Mouse (Mus musculus) mouse embryonic stem cell (cell line): ENCODE measurements around the gene Ddx42.
"Not testable (repeated sequence)": the region's sequence is repeated elsewhere in the genome, so short reads cannot be mapped to it uniquely, and the experiment has no call there.

Source experiments
- in situ Hi-C, 2 experiments: fragments of 300-500 bp; cut with MboI; formaldehyde crosslinking; loops; 1 replicate in 1 of 2; 3 replicates in 1 of 2; pipeline ENCODE4 v1.14.3; 2019 to 2020; ENCODE audit warnings: low sequenced_read_pairs in 2 of 2, low pct_unique_long_range_greater_than_20kb in 1 of 2, mixed read lengths in 1 of 2; ENCODE audit not compliant: unreplicated experiment in 1 of 2

Ddx42 gene

DNA sequence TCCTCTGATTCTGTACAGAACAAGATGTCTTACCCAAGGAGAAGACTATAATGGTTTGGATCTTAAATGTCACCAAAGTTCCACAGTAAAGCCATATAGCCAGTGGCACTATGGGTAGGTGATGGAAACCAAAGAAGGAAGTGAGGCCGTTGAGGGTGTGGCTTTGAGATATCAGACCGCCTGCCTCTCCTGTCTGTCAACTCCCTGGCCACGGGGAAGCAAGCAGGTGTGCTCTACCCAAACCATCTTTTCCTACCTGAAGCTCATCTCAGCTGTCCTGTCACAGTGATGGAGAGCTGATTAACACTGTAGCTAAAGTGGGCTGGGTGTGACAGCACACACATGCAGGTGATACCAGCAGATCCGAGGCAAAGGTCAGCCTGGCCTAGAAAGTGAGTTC is 18.4 kb upstream of the Ddx42 start:
- in situ Hi-C loops, result no loop called here

DNA sequence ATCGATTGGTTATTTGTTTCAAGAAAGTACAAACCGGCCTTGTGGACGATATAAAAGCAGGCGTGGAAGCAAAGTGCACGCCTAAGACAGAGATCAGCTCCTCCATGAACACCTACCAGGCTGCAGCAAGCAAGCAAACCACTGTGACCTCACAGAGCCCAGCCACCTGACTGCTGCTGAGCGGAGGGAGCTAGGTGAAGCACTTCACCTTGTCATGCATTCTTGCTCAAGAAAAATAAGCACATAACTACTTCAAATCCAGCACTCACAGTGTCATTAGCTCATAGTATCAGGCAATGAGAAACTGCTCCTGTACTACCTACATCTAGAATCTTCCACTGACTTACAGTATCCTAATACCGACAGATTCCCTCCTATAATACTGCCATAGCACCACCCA is 16.7 kb upstream of the Ddx42 start:
- in situ Hi-C loops, result not testable (repeated sequence)

DNA sequence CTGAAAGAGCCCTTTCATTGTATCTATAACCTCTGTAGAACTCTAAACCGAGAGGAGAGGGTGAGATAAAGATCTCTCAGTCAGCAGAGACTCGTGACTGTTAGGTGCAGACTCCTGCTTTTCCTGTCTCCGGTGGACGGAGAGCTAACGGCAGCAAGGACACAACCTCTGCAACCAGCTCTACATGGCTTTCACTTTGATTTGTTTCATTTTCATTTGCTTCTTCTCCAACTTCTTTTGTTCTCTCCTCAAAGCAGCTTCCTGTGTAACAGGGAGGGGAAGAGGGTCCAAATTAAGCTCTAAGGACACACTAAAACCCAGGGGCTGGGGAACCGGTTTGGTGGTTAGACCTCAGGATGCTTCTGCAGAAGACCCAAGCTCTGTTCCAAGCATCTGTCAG is 16.0 kb upstream of the Ddx42 start:
- in situ Hi-C loops, result no loop called here

DNA sequence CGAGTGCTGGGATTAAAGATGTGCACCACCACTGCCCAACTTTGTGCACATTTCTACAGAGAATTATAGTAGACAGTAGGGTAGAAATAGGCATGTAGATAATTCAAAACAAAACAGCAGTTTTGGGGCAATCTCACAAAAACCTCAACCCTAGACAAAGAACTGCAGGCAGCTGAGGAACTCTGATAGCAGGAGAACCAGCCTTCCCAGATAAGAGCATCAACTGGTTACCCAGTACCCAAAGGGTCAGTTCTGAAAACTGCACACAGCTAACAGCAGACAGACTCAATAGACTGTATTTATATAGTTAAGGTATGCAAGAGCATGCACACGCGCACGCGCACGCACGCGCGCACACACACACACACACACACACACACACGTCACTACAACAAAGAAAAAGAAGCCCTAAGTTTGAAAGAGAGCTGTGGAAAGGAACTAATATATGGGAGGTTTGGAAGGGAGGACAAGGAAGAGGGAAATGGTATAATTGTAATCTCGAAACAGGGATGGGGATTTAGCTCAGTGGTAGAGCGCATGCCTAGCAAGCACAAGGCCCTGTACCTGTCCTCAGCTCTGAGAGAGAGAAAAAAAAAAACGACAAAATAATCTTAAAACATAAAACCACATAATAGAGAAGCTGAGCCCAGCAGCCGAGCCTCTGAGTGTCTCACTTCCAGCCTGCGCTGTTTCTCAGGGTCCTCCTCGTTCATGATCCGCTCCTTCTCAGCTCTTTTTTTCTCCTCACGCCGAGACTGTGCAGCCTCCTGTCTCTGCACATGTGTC is 15.2 kb upstream of the Ddx42 start:
- in situ Hi-C loops, result no loop called here

DNA sequence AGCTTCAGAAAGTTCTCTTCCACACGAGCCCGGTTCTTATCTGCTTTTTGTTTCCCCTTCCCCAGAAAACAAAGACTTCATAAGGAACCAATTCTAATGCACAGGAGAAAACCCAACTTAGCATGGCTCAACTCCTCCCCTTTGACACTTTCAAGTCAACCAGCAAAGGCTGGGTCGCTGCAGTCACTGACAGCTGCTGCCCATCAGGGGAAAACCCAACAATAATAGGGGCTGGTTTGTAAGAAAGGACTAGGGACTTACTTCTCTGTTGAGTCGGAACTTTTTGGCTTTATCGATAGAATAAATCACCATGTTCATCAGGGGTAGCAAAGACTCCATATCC is 14.6 kb upstream of the Ddx42 start, which contains the start of gene Strada:
TSS of gene Strada (minus strand) at position 46 of the 343 bp plus-strand sequence.
- in situ Hi-C loops, result no loop called here

DNA sequence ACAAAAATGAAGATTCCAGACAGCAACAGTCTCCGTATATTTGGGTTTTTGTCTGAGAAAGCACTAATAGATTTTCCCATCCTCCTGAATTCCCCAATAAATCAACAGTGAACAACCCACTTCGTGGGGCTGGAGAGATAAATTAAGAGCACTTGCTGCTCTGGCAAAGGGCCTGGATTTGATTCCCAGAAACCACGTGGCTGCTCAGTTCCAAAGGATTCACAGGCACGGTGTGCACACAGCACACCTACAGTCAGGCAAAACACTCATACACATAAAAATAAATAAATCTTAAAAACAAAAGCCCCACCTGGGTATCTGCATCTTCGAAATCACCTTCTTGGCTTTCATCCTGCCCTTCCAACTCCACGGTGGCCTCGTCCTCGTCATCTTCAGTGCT is 4.0 kb upstream of the Ddx42 start:
- in situ Hi-C loops, result no loop called here

DNA sequence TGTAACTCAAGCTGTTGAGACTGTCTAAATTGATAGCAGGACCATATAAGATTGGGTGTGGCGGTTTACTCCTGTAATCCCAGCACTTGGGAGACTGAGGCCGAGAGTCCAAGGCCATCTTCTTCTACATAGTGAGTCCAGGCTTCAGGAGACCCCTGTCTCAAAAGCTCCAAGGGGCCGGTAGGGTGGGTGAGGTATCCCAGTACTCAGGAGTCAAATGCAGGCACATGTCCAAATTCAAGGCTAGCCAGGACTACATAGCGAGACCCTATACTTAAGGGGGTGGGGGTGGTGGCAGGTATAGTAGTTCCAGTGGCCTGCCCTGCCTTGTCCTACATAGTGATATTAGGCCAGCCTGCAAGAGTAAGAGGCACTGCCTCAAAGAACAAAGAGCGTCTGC is 1.9 kb upstream of the Ddx42 start:
- in situ Hi-C loops, result no loop called here

DNA sequence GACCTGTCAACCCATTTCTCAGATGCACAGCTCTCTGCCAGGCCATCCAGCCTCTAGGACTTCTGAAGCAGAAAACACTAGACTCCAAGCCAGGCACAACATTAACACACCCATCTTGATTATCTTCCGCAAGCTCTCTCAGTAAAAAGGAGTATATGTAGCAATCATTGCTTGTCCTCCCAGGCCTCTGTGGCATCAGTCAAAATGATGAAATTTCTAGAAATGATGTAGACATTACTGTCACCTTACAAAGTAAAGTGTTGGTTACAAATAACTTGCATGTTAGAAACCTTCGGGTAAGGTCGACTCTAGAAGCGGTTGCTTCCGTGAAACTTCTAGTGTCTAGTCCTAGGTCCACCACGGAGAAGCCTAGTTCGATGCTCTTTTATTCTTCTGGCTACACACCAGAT is 1.3 kb upstream of the Ddx42 start:
- in situ Hi-C loops, result no loop called here

DNA sequence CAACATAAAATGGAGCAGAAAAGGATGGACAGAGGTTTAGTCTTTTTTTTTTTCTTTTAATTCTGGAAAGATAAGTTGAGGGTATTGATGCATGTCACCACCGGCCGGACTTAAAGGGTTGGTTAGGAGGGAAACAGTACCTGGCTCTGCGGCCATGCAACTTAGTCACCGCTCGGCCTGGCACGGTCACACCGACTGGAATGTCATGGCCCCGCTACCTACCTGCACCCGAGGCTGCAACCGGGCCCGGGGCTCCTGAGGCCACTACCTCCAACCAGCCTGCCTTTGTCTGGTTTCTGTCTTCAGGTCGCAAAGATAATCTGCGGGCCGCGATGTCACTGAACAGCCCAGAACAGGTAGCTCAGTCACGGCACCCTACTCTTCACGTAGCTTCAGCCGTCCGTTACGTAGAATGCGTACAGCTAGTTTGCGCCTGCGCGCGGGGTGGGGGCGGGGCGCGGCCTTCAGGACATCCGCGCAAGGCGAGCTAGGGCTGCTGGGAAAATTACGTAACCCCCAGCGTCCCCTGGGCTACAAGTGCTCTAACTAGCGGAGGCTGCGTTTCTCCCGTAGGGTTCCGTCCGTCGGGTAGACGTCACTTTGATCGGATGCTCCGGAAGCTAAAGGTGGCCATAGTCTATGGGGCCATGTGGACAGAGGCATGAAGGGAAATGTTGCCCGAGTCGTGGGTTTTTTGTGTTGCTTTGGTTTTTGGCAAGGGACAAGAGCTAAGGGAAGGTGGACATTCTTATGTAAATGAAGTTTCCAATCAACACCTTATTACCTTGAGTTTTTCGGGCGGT is 598 bp upstream of the Ddx42 start, which contains the start of gene Ccdc47:
TSS of gene Ccdc47 (minus strand) at position 418 of the 803 bp plus-strand sequence.
- in situ Hi-C loops, result no loop called here

DNA sequence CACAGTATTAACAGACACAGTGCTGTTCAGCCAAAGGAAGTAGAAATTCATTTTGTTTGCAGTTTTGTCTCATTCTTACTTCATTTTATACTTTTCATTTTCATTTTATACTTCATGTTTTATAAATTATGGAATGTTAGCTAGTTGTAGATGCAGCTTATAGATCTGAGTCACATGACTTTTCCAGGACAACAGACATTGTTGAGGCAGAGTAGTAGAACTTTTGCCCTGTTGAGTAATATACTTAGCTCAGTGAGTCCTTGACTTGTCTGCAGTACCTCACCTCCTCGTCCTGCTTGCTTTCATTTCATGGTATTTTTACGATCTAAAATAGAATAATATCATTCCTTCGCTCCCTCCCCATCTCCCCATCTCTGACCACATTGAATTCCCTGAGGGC is 3.9 kb downstream of the Ddx42 start:
- in situ Hi-C loops, result no loop called here

DNA sequence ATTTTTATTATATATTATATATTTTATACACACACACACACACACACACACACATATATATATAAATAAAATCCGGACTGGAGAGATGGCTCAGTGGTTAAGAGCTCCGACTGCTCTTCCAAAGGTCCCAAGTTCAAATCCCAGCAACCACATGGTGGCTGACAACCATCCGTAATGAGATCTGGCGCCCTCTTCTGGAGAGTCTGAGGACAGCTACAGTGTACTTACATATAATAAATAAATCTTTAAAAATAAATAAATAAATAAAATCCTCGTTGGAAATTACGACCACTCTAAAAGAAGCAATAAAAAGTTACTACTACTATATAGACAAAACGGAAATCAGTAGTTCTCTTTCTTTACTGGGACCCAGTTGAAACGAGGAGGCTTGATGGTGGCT is 17.3 kb downstream of the Ddx42 start:
- in situ Hi-C loops, result not testable (repeated sequence)

DNA sequence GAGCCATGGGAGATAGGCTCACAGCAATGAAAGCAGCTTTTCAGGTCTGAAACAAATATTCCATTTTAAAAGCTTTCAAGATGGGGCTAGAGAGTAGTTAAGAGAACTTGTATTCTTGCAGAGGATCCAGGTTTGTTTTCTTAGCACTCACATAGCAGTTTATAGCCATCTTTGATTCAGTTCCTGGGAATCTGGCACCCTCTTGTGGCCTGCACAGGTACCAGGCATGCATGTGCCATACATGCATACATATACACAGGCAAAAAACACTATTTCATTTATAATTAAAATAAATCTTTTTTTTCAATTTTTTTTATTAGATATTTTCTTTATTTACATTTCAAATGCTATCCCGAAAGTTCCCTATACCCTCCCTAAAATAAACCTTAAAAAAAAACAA is 30.1 kb downstream of the Ddx42 start:
- in situ Hi-C loops, result no loop called here

DNA sequence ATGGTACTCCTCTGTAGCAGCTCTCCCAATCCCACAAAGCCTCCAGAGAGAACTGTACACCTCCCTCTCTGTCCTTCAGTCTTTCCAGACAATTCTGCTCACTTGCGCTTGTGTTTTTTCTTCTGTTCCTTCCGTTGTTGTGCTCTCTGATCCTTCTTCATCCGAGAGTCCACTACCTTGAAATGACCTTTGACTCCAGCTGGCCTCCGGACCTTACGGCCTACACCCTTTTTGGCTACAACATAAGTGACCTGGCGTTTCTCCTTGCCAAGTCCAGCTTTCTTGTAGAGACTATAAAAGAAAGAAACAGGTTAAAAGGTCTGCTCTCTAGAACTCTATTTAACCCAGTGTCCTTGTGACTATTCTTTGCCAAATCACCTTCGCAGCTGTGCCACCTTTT is 32.6 kb downstream of the Ddx42 start:
- in situ Hi-C loops, result no loop called here

DNA sequence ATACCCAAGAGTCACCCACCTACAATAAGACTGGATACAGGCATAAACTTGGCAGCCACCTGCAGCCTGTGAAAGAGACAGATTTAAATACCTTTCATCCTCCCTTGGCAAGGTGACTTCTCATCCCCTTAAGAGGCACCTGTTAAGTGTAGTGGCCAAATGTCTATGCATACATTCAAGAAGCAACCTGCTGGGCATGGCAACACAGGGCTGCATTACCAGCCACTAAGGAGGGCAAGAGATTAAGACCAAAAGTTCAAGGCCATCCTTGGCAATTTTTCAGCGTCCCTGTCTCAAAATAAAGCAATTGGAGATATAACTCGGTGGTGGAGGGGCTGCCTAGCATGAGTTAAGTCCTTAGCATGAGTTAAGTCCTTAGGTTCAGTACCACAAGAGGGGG is 38.0 kb downstream of the Ddx42 start:
- in situ Hi-C loops, result no loop called here

DNA sequence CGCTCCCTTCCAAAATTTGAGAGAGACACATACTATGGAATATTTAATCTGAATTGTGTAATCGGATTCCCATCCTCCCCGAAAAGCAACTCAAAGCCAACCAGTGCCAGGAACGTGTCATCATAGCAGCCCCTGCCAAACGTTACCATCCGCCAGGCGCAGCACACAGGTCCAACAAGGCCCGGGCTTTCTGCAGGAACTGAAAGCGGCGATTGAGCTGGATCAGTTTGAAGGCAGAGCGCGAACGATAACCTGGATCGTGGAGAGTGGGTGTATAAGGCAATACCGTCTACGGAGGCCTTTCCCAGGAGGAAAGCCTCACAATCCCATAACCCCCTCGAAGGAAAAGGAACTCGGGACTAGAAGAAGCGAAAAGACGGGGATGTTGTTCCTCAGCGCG is 38.4 kb downstream of the Ddx42 start:
- in situ Hi-C loops, result no loop called here

DNA sequence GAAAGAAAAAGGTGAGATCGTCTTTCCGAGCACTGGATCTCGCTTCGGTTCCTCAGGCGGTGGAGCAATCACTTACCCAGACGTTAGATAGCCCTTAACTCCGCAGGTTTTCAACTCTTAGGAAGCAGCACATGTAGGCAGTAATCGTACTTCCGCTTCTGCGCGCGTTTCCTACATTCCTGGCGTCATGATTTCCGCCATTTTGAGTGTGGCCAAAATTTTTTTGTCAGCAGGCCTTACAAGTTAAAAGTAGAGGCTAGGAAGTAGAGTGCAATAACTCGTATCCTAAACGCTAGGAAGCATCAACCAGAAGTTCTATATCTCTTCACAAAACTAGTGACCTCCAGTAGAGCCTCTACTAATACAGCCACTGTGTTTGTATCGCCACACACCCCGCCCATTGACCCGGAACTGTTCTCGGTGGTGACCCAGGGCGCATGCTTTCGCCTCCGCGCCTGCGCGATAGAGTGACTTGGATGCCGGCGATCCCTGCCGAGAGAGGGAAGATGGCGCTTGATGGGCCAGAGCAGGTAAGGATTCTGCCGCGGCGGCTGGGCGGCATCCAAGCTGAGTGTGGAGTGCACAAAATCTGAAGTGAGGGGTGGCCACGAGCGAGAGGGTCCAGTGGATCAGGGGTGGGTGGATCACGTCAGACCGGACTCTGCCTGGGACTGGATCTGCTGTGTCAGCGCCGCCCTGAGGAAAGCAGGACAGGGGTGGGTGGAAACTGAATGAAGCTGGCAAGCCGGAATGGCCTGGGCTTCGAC is 39.1 kb downstream of the Ddx42 start, which contains the start of the genes Ftsj3 and Psmc5:
TSS of gene Ftsj3 (minus strand) at position 395 of the 767 bp plus-strand sequence.
TSS of gene Psmc5 (plus strand) at position 470 of the 767 bp plus-strand sequence.
- in situ Hi-C loops, result no loop called here

DNA sequence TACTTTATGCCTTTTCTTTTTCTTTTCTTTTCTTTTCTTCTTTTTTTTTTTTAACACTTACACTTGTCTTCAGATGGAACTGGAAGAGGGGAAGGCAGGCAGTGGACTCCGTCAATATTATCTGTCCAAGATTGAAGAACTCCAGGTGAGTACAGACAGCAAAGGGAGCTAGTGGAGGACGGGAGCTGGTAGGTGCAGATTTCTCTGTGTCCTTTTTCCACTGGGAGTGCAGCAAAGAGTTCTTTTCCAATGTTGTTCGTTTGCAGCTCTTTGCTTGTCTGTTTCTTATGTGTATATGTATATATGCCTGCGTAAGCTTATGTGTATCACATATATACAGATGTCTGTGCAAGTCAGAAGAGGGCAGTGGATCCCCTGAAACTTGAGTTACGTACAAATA is 40.0 kb downstream of the Ddx42 start:
- in situ Hi-C loops, result no loop called here

DNA sequence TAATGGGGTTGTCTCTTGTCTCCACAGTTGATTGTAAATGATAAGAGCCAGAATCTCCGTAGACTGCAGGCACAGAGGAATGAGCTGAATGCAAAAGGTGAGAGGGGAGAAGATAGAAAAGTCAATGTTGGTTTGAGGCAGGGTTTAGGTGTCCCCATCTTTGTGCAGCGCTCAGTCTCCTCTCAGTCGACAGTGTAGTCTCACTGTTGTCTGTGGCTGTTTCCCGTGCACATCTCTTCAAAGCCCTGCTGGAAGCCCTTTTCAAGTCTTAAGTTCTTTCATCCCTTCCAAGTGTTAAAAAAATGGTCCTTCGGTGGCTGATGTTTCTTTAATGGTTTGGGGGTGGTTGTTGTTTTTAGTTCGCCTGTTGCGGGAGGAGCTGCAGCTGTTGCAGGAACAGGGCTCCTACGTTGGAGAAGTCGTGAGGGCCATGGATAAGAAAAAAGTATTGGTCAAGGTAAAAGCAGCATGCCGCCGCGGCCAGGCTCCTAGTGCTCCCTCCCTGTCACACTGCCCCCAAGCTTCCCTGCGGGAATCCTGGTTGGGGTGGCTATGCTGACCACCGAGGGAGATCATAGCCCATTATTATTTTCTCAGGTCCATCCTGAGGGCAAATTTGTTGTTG is 44.2 kb downstream of the Ddx42 start:
- in situ Hi-C loops, result no loop called here

DNA sequence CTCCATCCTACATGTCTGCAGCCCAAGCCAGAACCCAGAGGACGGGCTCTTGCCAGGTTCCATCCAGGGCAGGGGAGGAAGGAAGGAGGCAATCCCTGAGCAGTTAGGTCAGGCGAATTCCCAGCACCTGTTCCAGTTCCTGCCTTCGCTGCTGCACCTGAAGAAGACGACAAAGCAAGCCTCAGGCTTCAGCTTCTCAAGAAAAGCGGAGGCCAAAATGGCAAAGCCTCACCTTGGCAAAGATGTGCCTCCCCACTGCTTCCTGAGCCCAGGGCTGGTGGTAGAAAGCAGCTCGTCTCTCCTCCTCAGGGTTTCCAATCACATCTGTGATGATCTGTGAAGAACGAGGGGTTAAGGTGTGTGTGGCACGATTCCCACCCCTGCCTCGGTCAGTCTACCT is 47.2 kb downstream of the Ddx42 start:
- in situ Hi-C loops, result no loop called here
